Mouse (Mus musculus): ENCODE data around the gene Epha7. TPM values are rescaled to one million over a fixed set of nuclear protein-coding genes. Genes with fewer than 3 reads are reported as not detected.

The Epha7 gene
- total and polyA plus RNA-seq, 3 experiments: not detected

DNA sequence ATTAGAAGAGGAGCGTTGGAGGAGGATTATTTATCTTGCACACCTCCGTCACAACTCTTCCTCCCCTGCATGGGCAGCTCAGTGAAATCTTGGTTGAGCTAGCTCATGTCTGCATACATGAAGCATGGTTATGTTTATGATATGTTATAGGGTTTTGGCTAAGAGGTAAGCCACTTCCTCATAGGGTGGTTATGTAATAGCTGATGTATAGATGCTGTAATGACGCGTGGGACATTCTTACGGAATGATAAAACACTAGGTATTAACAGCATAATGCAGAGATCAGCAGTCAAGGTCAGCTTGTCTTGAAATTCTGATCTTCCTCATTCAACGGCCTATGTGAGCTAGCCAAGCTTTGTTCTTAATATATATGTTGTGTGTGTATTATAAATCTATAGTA, 107.7 kb downstream of the Epha7 start:
- no peaks in the 10 kb centered on the region for H3K27me3 ChIP-seq (replicated peaks)
- H3K9me3 ChIP-seq (replicated peaks; ENCODE audit: low read length): peaks cover 29% of the 10 kb centered on the region
- dilution Hi-C loops (cut with MboI; ENCODE audit: extremely low pct_ligation_motif_present, extremely low pct_unique_long_range_greater_than_20kb, low sequenced_read_pairs) (no loop called here), in situ Hi-C loops (cut with MboI; ENCODE audit: low pct_ligation_motif_present, low pct_unique_long_range_greater_than_20kb, low sequenced_read_pairs) (no loop called here)
- no peak for DNase-seq (ENCODE audit: extremely low read depth)
- H3K79me2 ChIP-seq (replicated peaks; ENCODE audit: control insufficient read depth, extremely low read depth, insufficient read depth, poor library complexity, severe bottlenecking): no peaks in the 10 kb centered on the region
- no peaks in the 10 kb centered on the region for H3K4me1 ChIP-seq (ENCODE audit: control insufficient read depth in 1 of 2, insufficient read depth in 2 of 2)
- H3K4me2 ChIP-seq (ENCODE audit: insufficient read depth, low read depth, poor library complexity, severe bottlenecking): no peak overlapping the region
- H3K36me3 ChIP-seq (replicated peaks in 1 of 2; ENCODE audit: control insufficient read depth in 1 of 2, insufficient read depth in 1 of 2, low read length in 1 of 2): no peaks in the 10 kb centered on the region
- H3K4me3 ChIP-seq (replicated peaks in 1 of 3; ENCODE audit: low read depth in 2 of 3, low read length in 2 of 3, poor library complexity in 1 of 3): no peak overlapping the region
- H3K9ac ChIP-seq (ENCODE audit: insufficient read depth, low read depth): no peak overlapping the region
- H3K27ac ChIP-seq (ENCODE audit: insufficient read depth, low read depth): no peak overlapping the region
- no peak for TF ChIP-seq EP300 (IDR thresholded peaks at IDR 0.05; ENCODE audit: low read length)
- no peak for TF ChIP-seq ZNF384 (IDR thresholded peaks at IDR 0.05; ENCODE audit: low read depth, low read length)
- TF ChIP-seq CTCF (conservative IDR thresholded peaks at IDR 0.05 in 1 of 2, IDR thresholded peaks at IDR 0.05 in 1 of 2; ENCODE audit: low read depth in 2 of 2, low read length in 2 of 2): no peak
- no peak for TF ChIP-seq TBP (conservative IDR thresholded peaks at IDR 0.05; ENCODE audit: low read depth, low read length)
- no peak for TF ChIP-seq PAX5 (IDR thresholded peaks at IDR 0.05; ENCODE audit: low read length)
- no peak for TF ChIP-seq IRF4 (IDR thresholded peaks at IDR 0.05; ENCODE audit: low read depth, low read length)
- no peak for TF ChIP-seq KAT2A (IDR thresholded peaks at IDR 0.05; ENCODE audit: insufficient replicate concordance, low read length)
- no peak for TF ChIP-seq USF2 (conservative IDR thresholded peaks at IDR 0.05; ENCODE audit: low read depth, low read length)
- no peak for TF ChIP-seq E2F4 (IDR thresholded peaks at IDR 0.05; ENCODE audit: insufficient replicate concordance, low read depth, low read length)
- no peak for TF ChIP-seq ETS1 (conservative IDR thresholded peaks at IDR 0.05; ENCODE audit: low read depth, low read length)
- no peak for TF ChIP-seq RCOR1 (conservative IDR thresholded peaks at IDR 0.05; ENCODE audit: low read depth, low read length)
- TF ChIP-seq UBTF (IDR thresholded peaks at IDR 0.05; ENCODE audit: low read depth, low read length): no peak
- no peak for TF ChIP-seq TCF12 (IDR thresholded peaks at IDR 0.05; ENCODE audit: low read depth, low read length)
- no peak for TF ChIP-seq MYC (IDR thresholded peaks at IDR 0.05; ENCODE audit: low read depth, low read length)
- TF ChIP-seq CHD1 (IDR thresholded peaks at IDR 0.05; ENCODE audit: low read depth, low read length): no peak
- TF ChIP-seq ZMIZ1 (IDR thresholded peaks at IDR 0.05; ENCODE audit: low read depth, low read length): no peak

DNA sequence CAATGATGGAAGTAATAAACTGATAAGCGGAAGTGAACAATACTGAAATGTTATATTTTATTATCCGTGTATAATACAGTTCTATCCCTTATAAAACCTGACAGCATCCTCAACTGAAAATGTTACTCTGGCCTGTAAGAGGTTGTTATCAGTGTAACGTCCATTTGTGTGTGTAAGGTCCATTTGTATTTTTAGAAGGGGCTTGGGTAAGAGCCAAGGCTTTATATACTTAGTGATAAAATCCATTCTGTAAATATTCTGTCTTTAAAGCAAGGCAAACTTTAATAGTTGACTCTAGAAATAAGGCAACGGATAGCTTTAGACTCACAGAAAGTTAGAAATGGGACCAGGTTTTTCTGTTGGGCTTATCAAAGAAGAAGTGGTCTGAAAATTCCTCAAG, 113.1 kb downstream of the Epha7 start:
- dilution Hi-C loops (cut with MboI; ENCODE audit: extremely low pct_ligation_motif_present, extremely low pct_unique_long_range_greater_than_20kb, low sequenced_read_pairs): no loop called here

More for the DNA sequence above, 113.1 kb downstream of the Epha7 start:
- TF ChIP-seq ZC3H11A (IDR thresholded peaks at IDR 0.05; ENCODE audit: low read depth, low read length) (no peak), JUN (IDR thresholded peaks at IDR 0.05; ENCODE audit: insufficient read depth, low read depth, low read length) (no peak), ZNF384 (IDR thresholded peaks at IDR 0.05; ENCODE audit: low read depth, low read length) (no peak), ZMIZ1 (IDR thresholded peaks at IDR 0.05; ENCODE audit: low read depth, low read length) (no peak), UBTF (IDR thresholded peaks at IDR 0.05; ENCODE audit: low read depth, low read length) (no peak), ETS1 (conservative IDR thresholded peaks at IDR 0.05; ENCODE audit: low read depth, low read length) (no peak), POLR2A (IDR thresholded peaks at IDR 0.05; ENCODE audit: low read depth, low read length) (no peak), BHLHE40 (IDR thresholded peaks at IDR 0.05; ENCODE audit: low read depth, low read length) (no peak), KAT2A (IDR thresholded peaks at IDR 0.05; ENCODE audit: insufficient replicate concordance, low read length) (no peak), USF2 (conservative IDR thresholded peaks at IDR 0.05; ENCODE audit: low read depth, low read length) (no peak), ZKSCAN1 (IDR thresholded peaks at IDR 0.05; ENCODE audit: borderline replicate concordance, low read depth, low read length) (no peak), MEF2A (IDR thresholded peaks at IDR 0.05; ENCODE audit: borderline replicate concordance, low read depth, low read length) (no peak), RAD21 (IDR thresholded peaks at IDR 0.05; ENCODE audit: low read depth, low read length) (no peak), NRF1 (IDR thresholded peaks at IDR 0.05; ENCODE audit: low read depth, low read length) (no peak), GABPA (IDR thresholded peaks at IDR 0.05; ENCODE audit: insufficient replicate concordance, low read depth, low read length) (no peak), JUND (conservative IDR thresholded peaks at IDR 0.05; ENCODE audit: low read depth, low read length) (no peak), POLR2AphosphoS2 (IDR thresholded peaks at IDR 0.05; ENCODE audit: low read depth, low read length) (no peak), MAFK (IDR thresholded peaks at IDR 0.05; ENCODE audit: insufficient replicate concordance, low read length) (no peak), E2F4 (IDR thresholded peaks at IDR 0.05; ENCODE audit: insufficient replicate concordance, low read depth, low read length) (no peak)
- H3K9ac ChIP-seq (ENCODE audit: insufficient read depth, low read depth): no peak overlapping the region
- peaks cover 32% of the 10 kb centered on the region for H3K9me3 ChIP-seq (replicated peaks; ENCODE audit: low read length)
- no peak overlapping the region for H3K4me3 ChIP-seq (replicated peaks in 1 of 3; ENCODE audit: low read depth in 2 of 3, low read length in 2 of 3, poor library complexity in 1 of 3)
- no peaks in the 10 kb centered on the region for H3K36me3 ChIP-seq (replicated peaks in 1 of 2; ENCODE audit: control insufficient read depth in 1 of 2, insufficient read depth in 1 of 2, low read length in 1 of 2)
- in situ Hi-C loops (cut with MboI; ENCODE audit: low pct_ligation_motif_present, low pct_unique_long_range_greater_than_20kb, low sequenced_read_pairs): no loop called here
- no peaks in the 10 kb centered on the region for H3K79me2 ChIP-seq (replicated peaks; ENCODE audit: control insufficient read depth, extremely low read depth, insufficient read depth, poor library complexity, severe bottlenecking)
- no peaks in the 10 kb centered on the region for H3K4me1 ChIP-seq (ENCODE audit: control insufficient read depth in 1 of 2, insufficient read depth in 2 of 2)
- H3K27me3 ChIP-seq (replicated peaks): no peaks in the 10 kb centered on the region
- H3K27ac ChIP-seq (ENCODE audit: insufficient read depth, low read depth): no peak overlapping the region
- no peak overlapping the region for H3K4me2 ChIP-seq (ENCODE audit: insufficient read depth, low read depth, poor library complexity, severe bottlenecking)
- no peak for DNase-seq (ENCODE audit: extremely low read depth)

Measured in CH12.LX (cell line).